8 mouse cellular contexts compared by ENCODE assay signal in the genomic region with DNA sequence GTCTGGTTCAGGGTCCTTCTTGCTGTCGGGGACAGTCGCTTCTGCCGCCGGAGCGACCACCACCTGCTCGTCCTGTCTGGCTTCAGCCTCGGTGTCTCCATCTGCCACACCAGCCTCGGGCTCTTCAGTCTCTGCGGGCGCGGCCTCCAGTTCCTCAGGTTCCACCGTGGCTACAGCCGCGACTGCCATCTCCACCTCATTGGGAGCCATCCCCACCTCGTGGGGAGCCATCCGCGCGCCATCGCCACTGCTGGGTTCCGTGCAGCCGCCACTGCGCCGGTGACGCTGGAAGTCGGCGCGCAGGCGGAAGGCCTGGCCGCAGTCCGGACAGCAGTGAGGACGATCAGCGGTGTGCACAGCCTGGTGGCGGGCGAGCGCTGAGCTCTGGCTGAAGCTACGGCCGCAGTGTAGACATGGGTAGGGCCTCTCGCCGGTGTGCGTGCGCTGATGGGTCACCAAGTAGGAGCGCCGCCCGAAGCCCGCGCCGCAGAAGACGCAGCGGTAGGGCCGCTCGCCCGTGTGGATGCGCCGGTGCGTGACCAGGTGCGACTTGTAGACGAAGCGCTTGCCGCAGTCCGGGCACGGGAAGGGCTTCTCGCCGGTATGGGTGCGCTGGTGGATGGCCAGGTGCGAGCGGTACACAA. TPM values are rescaled to one million over a fixed set of nuclear protein-coding genes. Genes with fewer than 3 reads are reported as not detected.
DNase-seq lines count a peak whose midpoint lies in the region; ATAC-seq and TF ChIP-seq lines count a peak whose summit lies in the region.

No protein-coding gene starts in this region.

- no peak overlapping the region for H3K9ac ChIP-seq in liver, embryonic 12.5 days
- H3K9ac ChIP-seq in forebrain, postnatal 0 days: 0 out of 2 replicates have a peak overlapping the region, but pooled peaks have one; percentile 22

- H3K36me3 ChIP-seq in liver, embryonic 12.5 days: no peaks in the 10 kb centered on the region
- peaks cover 55% of the 10 kb centered on the region for H3K36me3 ChIP-seq in forebrain, postnatal 0 days (ENCODE audit: insufficient read depth)

- 5% methylated on average over 65 of the region's 66 CpGs for WGBS in liver, embryonic 12.5 days (ENCODE audit: insufficient replicate concordance)
- WGBS in forebrain, postnatal 0 days: 34% methylated on average over 66 of the region's 66 CpGs

- H3K9me3 ChIP-seq in liver, embryonic 12.5 days (replicated peaks): no peaks in the 10 kb centered on the region
- H3K9me3 ChIP-seq in forebrain, postnatal 0 days (ENCODE audit: low read length): no peaks in the 10 kb centered on the region

- H3K27ac ChIP-seq in liver, embryonic 12.5 days: no peak overlapping the region
- H3K27ac ChIP-seq in forebrain, postnatal 0 days (ENCODE audit: low read depth, low read length): no peak overlapping the region

- peaks cover 19% of the 10 kb centered on the region for H3K4me1 ChIP-seq in liver, embryonic 12.5 days
- no peaks in the 10 kb centered on the region for H3K4me1 ChIP-seq in forebrain, postnatal 0 days (ENCODE audit: insufficient read depth)

- H3K4me3 ChIP-seq in liver, embryonic 12.5 days: peak overlapping the region; percentile 41; the same call in 1 of the 2 replicates
- no peak overlapping the region for H3K4me3 ChIP-seq in forebrain, postnatal 0 days (ENCODE audit: low read depth, low read length)

- no peak for TF ChIP-seq CTCF in forebrain, postnatal 0 days (IDR thresholded peaks at IDR 0.05; ENCODE audit: low read depth)

- no peak for ATAC-seq in liver, embryonic 12.5 days
- ATAC-seq in forebrain, postnatal 0 days: no peak
- ATAC-seq in monocyte, adult 5-6 weeks (replicated peaks; ENCODE audit: insufficient number of reproducible peaks, low FRiP score, low TSS enrichment, poor library complexity, severe bottlenecking): no peak

- H3K4me2 ChIP-seq in liver, embryonic 12.5 days: peak overlapping the region; percentile 59; the same call in 1 of the 2 replicates
- H3K4me2 ChIP-seq in forebrain, postnatal 0 days (ENCODE audit: low read depth): no peak overlapping the region; the same call in 1 of the 2 replicates

- DNase-seq in liver: no peak
- peak; percentile 47 for DNase-seq in cerebellum, adult 8-10 months
- DNase-seq in forebrain, postnatal 0 days: peak; percentile 56
- DNase-seq in neural tube, embryonic 10.5 days (ENCODE audit: extremely low spot score, low spot score): peak; percentile 63
- no peak for DNase-seq in thymus, postnatal 10 days (ENCODE audit: low spot score in 2 of 2)
- no peak for DNase-seq in left cerebral cortex, adult 11 months (ENCODE audit: low spot score)

- peaks cover 96% of the 10 kb centered on the region for H3K27me3 ChIP-seq in liver, embryonic 12.5 days (replicated peaks)
- H3K27me3 ChIP-seq in forebrain, postnatal 0 days (ENCODE audit: insufficient read depth, low read length): no peaks in the 10 kb centered on the region; the same call in 1 of the 2 replicates

RNA-seq across cellular contexts. Expression of a gene that starts 15.2 kb away (rescaled TPM):
- polyA plus RNA-seq in liver, embryonic 12.5 days (2016; fragmentation: Nextera tagmentation; extraction: Ambion mirVana): 0.78 and 1.0 TPM in 2 replicates
- 21.5 and 29.8 TPM in 2 replicates for total RNA-seq in forebrain, postnatal 0 days (2014; rRNA removed)
- polyA plus RNA-seq in forebrain, postnatal 0 days (2015; fragmentation: Nextera tagmentation; extraction: Ambion mirVana): 5.5 and 7.5 TPM in 2 replicates
- total RNA-seq in monocyte, adult 5-6 weeks (2017): 1.4 to 2.9 TPM (median 1.9 TPM) in 3 replicates

RNA-seq across cellular contexts. Expression of a gene that starts 19.6 kb away (rescaled TPM):
- polyA plus RNA-seq in liver, embryonic 12.5 days (2016; fragmentation: Nextera tagmentation; extraction: Ambion mirVana): 5.5 TPM in 2 replicates
- 35.2 and 37.1 TPM in 2 replicates for total RNA-seq in forebrain, postnatal 0 days (2014; rRNA removed)
- polyA plus RNA-seq in forebrain, postnatal 0 days (2015; fragmentation: Nextera tagmentation; extraction: Ambion mirVana): 11.9 and 14.0 TPM in 2 replicates
- 17.0 to 19.7 TPM (median 17.2 TPM) in 3 replicates for total RNA-seq in monocyte, adult 5-6 weeks (2017)

RNA-seq across cellular contexts. Expression of a gene that starts 27.9 kb away (rescaled TPM):
- not detected in 2 replicates for polyA plus RNA-seq in liver, embryonic 12.5 days (2016; fragmentation: Nextera tagmentation; extraction: Ambion mirVana)
- not detected in 2 replicates for total RNA-seq in forebrain, postnatal 0 days (2014; rRNA removed)
- not detected in 2 replicates for polyA plus RNA-seq in forebrain, postnatal 0 days (2015; fragmentation: Nextera tagmentation; extraction: Ambion mirVana)
- total RNA-seq in monocyte, adult 5-6 weeks (2017): not detected in 3 replicates

RNA-seq across cellular contexts. Expression of a gene that starts 38.8 kb away (rescaled TPM):
- not detected in 2 replicates for polyA plus RNA-seq in liver, embryonic 12.5 days (2016; fragmentation: Nextera tagmentation; extraction: Ambion mirVana)
- total RNA-seq in forebrain, postnatal 0 days (2014; rRNA removed): 9.8 and 16.5 TPM in 2 replicates
- polyA plus RNA-seq in forebrain, postnatal 0 days (2015; fragmentation: Nextera tagmentation; extraction: Ambion mirVana): 0.18 and 0.23 TPM in 2 replicates
- total RNA-seq in monocyte, adult 5-6 weeks (2017): not detected in 3 replicates

Comparison
In these comparisons a context has a peak if more than half of its experiments do, and no peak if none do; other contexts are left out.
1. DNase-seq: peak in cerebellum, adult 8-10 months (single experiment), forebrain, postnatal 0 days (single experiment) and neural tube, embryonic 10.5 days (single experiment); none in liver (single experiment), thymus, postnatal 10 days (0 of 2) and left cerebral cortex, adult 11 months (single experiment).